Mouse (Mus musculus) gastrocnemius, postnatal 10 days (tissue): ENCODE data around the gene Ubald2. TPM values are rescaled to one million over a fixed set of nuclear protein-coding genes. Genes with fewer than 3 reads are reported as not detected.
"Not testable (repeated sequence)": the region's sequence is repeated elsewhere in the genome, so short reads cannot be mapped to it uniquely, and the experiment has no call there.

ENCODE experiments used
- DNase-seq: peaks from one replicate; pipeline ENCODE4 v3.0.0; 2021; ENCODE audit warnings: mixed read lengths
- long read RNA-seq, 2 experiments: library from polyadenylated mRNA; stranded (forward); transcript quantifications; one replicate each; pipeline ENCODE4 v2.0.0; 2021
- total RNA-seq, 2 experiments: library from RNA; stranded (reverse); gene quantifications; 2 replicates each; pipeline ENCODE4 v1.2.3; 2021

The Ubald2 gene
- 10 to 100 TPM; 48.1 to 54.4 TPM for total RNA-seq
- long read RNA-seq, experiment 1, transcript Ubald2-201 (3 exons, 1,482 nt), result major isoform, 24 of 31 reads
- long read RNA-seq, experiment 1, partial matches to known transcripts, result 0 of 31 reads
- long read RNA-seq, experiment 1, other reads (novel, unspliced or antisense), result 5 of 31 reads
- long read RNA-seq, experiment 2, transcript Ubald2-201 (3 exons, 1,482 nt), result major isoform, 29 of 35 reads
- long read RNA-seq, experiment 2, partial matches to known transcripts, result 0 of 35 reads
- long read RNA-seq, experiment 2, other reads (novel, unspliced or antisense), result 6 of 35 reads

GRCm38 (mm10) chr11:116433356-116434286 is at the start of gene Ubald2:
TSS of gene Ubald2 (plus strand) at chr11:116434094.
- DNase-seq, result peak; percentile 98

- no peak for DNase-seq
Measured at GRCm38 (mm10) chr11:116384171-116384570, 49.7 kb upstream of the Ubald2 start.

- no peak for DNase-seq
Measured at GRCm38 (mm10) chr11:116385999-116386398, 47.9 kb upstream of the Ubald2 start.

- peak; percentile 27 for DNase-seq
Measured at GRCm38 (mm10) chr11:116387086-116388071, 46.5 kb upstream of the Ubald2 start.

GRCm38 (mm10) chr11:116388841-116389480 is 44.9 kb upstream of the Ubald2 start:
- DNase-seq, result peak; percentile 21

GRCm38 (mm10) chr11:116394769-116395168 is 39.1 kb upstream of the Ubald2 start:
- DNase-seq, result no peak

- DNase-seq, result no peak
Measured at GRCm38 (mm10) chr11:116396276-116396933, 37.5 kb upstream of the Ubald2 start.

GRCm38 (mm10) chr11:116396934-116397330 is 37.0 kb upstream of the Ubald2 start:
- DNase-seq, result no peak

GRCm38 (mm10) chr11:116397517-116398347 is 36.2 kb upstream of the Ubald2 start:
- no peak for DNase-seq

- no peak for DNase-seq
Measured at GRCm38 (mm10) chr11:116398348-116398677, 35.6 kb upstream of the Ubald2 start.

GRCm38 (mm10) chr11:116400560-116400959 is 33.3 kb upstream of the Ubald2 start:
- no peak for DNase-seq

- no peak for DNase-seq
Measured at GRCm38 (mm10) chr11:116405601-116406000, 28.3 kb upstream of the Ubald2 start.

- no peak for DNase-seq
Measured at GRCm38 (mm10) chr11:116406231-116406728, 27.6 kb upstream of the Ubald2 start.

- no peak for DNase-seq
Measured at GRCm38 (mm10) chr11:116409008-116409407, 24.9 kb upstream of the Ubald2 start.

- not testable (repeated sequence) for DNase-seq
Measured at GRCm38 (mm10) chr11:116410415-116410814, 23.5 kb upstream of the Ubald2 start.

GRCm38 (mm10) chr11:116411582-116411981 is 22.3 kb upstream of the Ubald2 start:
- DNase-seq, result no peak

- DNase-seq, result peak; percentile 41
Measured at GRCm38 (mm10) chr11:116412028-116412827, 21.7 kb upstream of the Ubald2 start.

- peak; percentile 85 for DNase-seq
Measured at GRCm38 (mm10) chr11:116412904-116413630, 20.8 kb upstream of the Ubald2 start, which contains the start of gene Rnf157. TSS of gene Rnf157 (minus strand) at chr11:116413032.
